Mouse (Mus musculus): ENCODE results near the gene Fam178b. TPM values are rescaled to one million over a fixed set of nuclear protein-coding genes. Genes with fewer than 3 reads are reported as not detected.
A peak's percentile ranks its signal among the peaks of the same experiment; 100 is the strongest.

Gene Fam178b
- polyA plus RNA-seq, 1 experiment from 2014 or later: not detected

DNA sequence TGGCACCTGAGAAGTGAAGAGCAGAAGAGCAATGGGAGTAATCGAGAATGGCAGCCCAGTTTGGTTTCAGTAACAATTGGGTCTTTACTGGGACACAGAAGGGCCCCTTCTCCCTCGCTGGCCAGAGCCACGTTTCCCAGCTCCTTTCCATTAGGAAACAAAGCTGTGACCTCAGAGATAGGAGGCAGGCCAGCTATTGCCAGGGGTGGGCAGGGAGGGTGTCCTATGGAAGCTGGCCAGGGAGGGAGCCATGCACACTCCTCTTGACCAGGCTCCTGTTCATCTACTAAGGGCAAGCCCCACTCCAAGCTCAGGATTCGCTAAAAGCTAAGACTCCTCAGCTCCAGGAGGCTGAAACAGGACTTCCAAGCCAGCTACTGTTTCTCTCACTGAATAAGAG, 123.7 kb downstream of the Fam178b start:
- peak overlapping the region; percentile 99; the same call in 1 of the 2 replicates for H3K9ac ChIP-seq (replicated peaks; ENCODE audit: low read depth, low read length)
- peaks cover 26% of the 10 kb centered on the region for H3K4me1 ChIP-seq (ENCODE audit: control insufficient read depth, insufficient read depth, low read length)
- 2% methylated on average over 4 of the region's 4 CpGs for WGBS
- H3K36me3 ChIP-seq (ENCODE audit: control insufficient read depth, insufficient read depth, low read length): 0 out of 2 replicates have a peak, but pooled peaks cover 4% of the 10 kb centered on the region
- peak overlapping the region; percentile 97; the same call in 1 of the 2 replicates for H3K4me2 ChIP-seq (ENCODE audit: low read depth, low read length)
- H3K27me3 ChIP-seq (ENCODE audit: control insufficient read depth, insufficient read depth, low read length): no peaks in the 10 kb centered on the region; the same call in 1 of the 2 replicates
- ATAC-seq (ENCODE audit: low read depth): no peak
- H3K9me3 ChIP-seq (ENCODE audit: control insufficient read depth, low read length): no peaks in the 10 kb centered on the region
- no peak overlapping the region for H3K4me3 ChIP-seq (ENCODE audit: low read depth, low read length)
- no peak overlapping the region for H3K27ac ChIP-seq (ENCODE audit: low read depth, low read length)

DNA sequence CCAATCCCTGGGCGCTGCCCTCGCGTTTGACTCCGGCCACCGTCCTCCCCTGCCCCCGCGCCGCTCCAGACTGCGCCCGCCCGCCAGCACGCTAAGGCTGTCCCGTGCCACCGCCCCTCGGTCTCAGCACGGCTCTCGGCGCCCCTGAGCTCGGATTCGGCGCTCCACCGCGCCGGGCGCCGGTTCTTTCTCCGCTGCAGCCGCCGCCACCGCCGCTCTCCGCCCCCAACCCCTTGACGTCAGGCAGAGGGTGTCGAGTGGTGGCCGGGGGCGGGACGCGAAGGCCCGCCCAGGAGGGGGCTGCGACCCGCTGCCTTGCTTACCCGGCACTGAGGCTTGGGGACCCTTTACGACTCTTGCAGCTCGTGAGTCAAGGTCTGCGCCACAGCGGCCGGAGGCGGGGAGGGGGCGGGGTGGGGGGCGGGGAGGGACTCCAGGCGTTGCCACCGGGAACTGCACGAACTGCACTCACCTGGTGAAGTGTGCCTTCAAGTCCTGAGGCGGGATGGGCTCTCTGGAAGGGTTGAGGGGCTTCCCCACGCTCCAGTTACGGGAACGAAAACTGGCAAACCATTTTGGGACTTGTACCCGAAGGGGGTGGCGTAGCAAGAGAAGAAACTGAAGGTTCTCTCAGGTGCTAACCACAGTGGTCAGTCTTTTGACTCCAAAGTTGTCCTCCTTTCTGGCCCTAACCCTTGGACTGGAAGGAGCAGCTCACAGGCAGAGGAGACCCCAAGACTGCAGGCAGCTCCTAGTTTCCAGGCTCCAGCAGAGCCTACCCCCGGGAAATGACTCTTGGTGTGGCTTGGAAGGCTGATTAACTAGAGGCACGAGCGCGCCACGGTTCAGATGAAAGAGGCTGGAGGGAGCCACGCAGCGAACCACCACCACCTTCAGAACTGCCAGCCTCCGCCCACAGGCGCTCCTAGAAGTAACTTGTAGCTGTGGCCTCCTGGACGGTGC, 124.7 kb downstream of the Fam178b start, which contains the start of gene Sema4c:
Gene Sema4c, minus strand, starts transcription at position 319 of the 963 bp plus-strand sequence.
- no peaks in the 10 kb centered on the region for H3K9me3 ChIP-seq (ENCODE audit: control insufficient read depth, low read length)
- 2% methylated on average over 61 of the region's 69 CpGs for WGBS
- peak; percentile 67 for ATAC-seq (ENCODE audit: low read depth)

DNA sequence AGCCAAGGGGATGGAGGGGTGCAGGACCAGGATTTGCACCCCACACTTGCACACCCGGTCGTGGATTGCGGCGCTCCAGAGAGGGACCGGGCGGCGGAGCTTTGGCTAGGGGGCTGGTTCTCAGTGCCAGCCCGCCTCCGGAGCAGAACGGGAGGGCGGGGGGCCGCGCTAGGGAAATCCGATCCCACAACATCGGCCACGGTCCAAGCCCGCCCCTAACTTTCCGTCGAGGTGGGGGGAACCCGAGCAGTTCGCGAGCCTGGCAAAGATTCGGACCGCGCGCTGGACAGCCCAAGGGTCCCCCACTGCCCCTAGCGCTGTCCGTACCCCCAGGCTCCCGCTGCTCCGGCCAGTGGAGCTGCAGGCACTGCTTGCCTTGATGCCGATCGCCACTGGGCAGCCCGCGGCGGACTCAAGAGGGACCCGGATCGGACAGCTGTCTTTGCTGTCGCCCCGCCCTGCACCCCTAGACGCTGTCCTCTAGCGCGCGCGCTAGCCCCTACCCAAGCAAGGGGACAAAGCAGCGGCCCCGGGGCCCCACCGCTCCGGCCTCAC, 125.4 kb downstream of the Fam178b start:
- WGBS: under 1% methylated on average over 47 of the region's 48 CpGs
- peak overlapping the region; percentile 97 for H3K4me2 ChIP-seq (ENCODE audit: low read depth, low read length)
- peaks cover 19% of the 10 kb centered on the region for H3K36me3 ChIP-seq (ENCODE audit: control insufficient read depth, insufficient read depth, low read length)
- ATAC-seq (ENCODE audit: low read depth): peak; percentile 59
- H3K4me3 ChIP-seq (ENCODE audit: low read depth, low read length): peak overlapping the region; percentile 98
- peak overlapping the region; percentile 99 for H3K9ac ChIP-seq (replicated peaks; ENCODE audit: low read depth, low read length)
- H3K9me3 ChIP-seq (ENCODE audit: control insufficient read depth, low read length): no peaks in the 10 kb centered on the region
- H3K27me3 ChIP-seq (ENCODE audit: control insufficient read depth, insufficient read depth, low read length): no peaks in the 10 kb centered on the region; the same call in 1 of the 2 replicates
- H3K27ac ChIP-seq (ENCODE audit: low read depth, low read length): peak overlapping the region; percentile 99
- peaks cover 28% of the 10 kb centered on the region for H3K4me1 ChIP-seq (ENCODE audit: control insufficient read depth, insufficient read depth, low read length)

More for the DNA sequence above, 124.7 kb downstream of the Fam178b start, which contains the start of gene Sema4c:
- H3K4me1 ChIP-seq (ENCODE audit: control insufficient read depth, insufficient read depth, low read length): peaks cover 28% of the 10 kb centered on the region
- H3K4me2 ChIP-seq (ENCODE audit: low read depth, low read length): peak within 1 kb of the TSS; percentile 97
- no peaks in the 10 kb centered on the region; the same call in 1 of the 2 replicates for H3K27me3 ChIP-seq (ENCODE audit: control insufficient read depth, insufficient read depth, low read length)
- peaks cover 11% of the 10 kb centered on the region for H3K36me3 ChIP-seq (ENCODE audit: control insufficient read depth, insufficient read depth, low read length)
- peak within 1 kb of the TSS; percentile 99 for H3K9ac ChIP-seq (replicated peaks; ENCODE audit: low read depth, low read length)
- H3K27ac ChIP-seq (ENCODE audit: low read depth, low read length): peak within 1 kb of the TSS; percentile 99
- peak within 1 kb of the TSS; percentile 98 for H3K4me3 ChIP-seq (ENCODE audit: low read depth, low read length)

DNA sequence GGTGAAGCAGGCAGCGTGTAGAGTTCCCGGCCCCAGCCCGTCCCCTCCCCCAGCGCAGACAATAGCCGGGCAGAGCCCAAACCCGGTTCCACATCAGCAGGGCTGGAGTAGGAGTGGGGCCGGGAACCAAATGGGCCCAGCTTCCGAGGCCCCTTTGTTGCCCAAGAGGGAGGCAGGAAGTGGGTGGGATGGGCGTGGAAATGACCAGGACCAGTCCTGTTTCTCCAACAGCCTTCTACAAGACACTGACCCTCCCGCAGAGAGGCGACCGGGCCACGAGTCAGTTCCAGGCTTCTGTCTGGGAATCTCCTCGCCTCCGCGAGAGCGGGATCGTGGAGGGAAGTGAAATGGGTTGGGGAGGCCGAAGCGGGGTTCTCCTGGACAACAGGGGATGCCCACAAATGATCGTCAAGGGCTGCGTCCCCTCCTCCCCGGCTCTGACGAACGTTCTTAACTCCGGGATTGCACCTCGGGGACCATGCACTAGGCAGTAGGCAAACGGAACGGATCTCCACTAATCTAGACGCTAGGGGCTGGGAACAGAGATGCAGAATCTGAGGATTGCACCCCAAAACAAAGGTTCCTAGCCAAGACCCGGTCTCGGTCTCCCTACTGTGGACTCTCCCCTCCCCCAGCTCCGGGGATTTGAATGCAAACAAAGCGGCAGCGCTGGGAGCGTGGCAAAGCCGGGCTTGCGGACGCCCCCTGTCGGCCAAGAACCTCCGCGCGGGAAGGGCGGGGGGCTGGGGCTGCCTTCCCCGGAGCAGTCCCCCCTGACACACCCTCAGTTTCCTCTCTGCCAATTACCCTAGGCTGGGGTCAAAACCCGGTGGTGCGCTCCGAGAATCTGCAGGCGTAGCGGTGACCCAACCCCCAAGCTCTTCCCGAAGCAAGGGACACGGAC, 126.2 kb downstream of the Fam178b start:
- peak overlapping the region; percentile 98 for H3K4me3 ChIP-seq (ENCODE audit: low read depth, low read length)
- peaks cover 26% of the 10 kb centered on the region for H3K36me3 ChIP-seq (ENCODE audit: control insufficient read depth, insufficient read depth, low read length)
- no peaks in the 10 kb centered on the region for H3K9me3 ChIP-seq (ENCODE audit: control insufficient read depth, low read length)
- H3K9ac ChIP-seq (replicated peaks; ENCODE audit: low read depth, low read length): peak overlapping the region; percentile 99
- H3K27ac ChIP-seq (ENCODE audit: low read depth, low read length): peak overlapping the region; percentile 99
- H3K4me1 ChIP-seq (ENCODE audit: control insufficient read depth, insufficient read depth, low read length): peaks cover 28% of the 10 kb centered on the region
- WGBS: 0% methylated on average over 52 of the region's 52 CpGs
- peak; percentile 82 for ATAC-seq (ENCODE audit: low read depth)
- H3K27me3 ChIP-seq (ENCODE audit: control insufficient read depth, insufficient read depth, low read length): no peaks in the 10 kb centered on the region; the same call in 1 of the 2 replicates
- H3K4me2 ChIP-seq (ENCODE audit: low read depth, low read length): peak overlapping the region; percentile 97

DNA sequence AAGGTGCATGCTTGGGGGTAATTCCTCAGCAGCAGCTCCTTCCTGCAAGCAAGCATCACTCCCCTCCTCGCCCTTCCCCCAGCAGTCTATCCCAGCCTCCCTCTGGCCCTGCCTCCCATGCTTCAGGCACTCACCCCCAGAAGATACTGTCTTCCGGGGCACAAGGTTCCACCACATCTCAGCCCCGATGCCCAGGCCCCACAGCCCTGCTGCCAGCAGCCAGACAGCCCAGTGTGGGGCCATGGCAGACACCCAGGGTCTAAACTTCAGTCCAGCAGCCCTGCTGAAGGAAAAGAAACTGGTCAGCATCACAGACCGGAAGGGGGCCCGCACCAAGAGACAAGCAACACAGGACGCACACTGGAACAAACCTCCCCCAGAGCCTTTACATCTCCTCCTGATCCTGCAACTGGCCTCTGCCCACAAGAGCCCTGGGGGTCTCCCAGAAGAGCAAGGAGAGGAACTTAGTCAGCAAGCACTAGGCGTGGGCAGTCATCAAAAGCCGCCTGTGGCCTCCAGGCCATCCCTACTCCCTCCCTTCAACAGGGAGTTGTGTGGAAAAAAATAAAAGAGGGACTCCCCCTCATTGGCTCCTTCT, 127.1 kb downstream of the Fam178b start:
- Histone ChIP-seq H3K27ac (ENCODE audit: low read depth, low read length) (peak overlapping the region; percentile 99), H3K4me2 (ENCODE audit: low read depth, low read length) (peak overlapping the region; percentile 97), H3K4me1 (ENCODE audit: control insufficient read depth, insufficient read depth, low read length) (peaks cover 28% of the 10 kb centered on the region), H3K27me3 (ENCODE audit: control insufficient read depth, insufficient read depth, low read length) (no peaks in the 10 kb centered on the region; the same call in 1 of the 2 replicates), H3K36me3 (ENCODE audit: control insufficient read depth, insufficient read depth, low read length) (peaks cover 35% of the 10 kb centered on the region), H3K9ac (replicated peaks; ENCODE audit: low read depth, low read length) (peak overlapping the region; percentile 99), H3K4me3 (ENCODE audit: low read depth, low read length) (peak overlapping the region; percentile 98), H3K9me3 (ENCODE audit: control insufficient read depth, low read length) (no peaks in the 10 kb centered on the region)
- no peak for ATAC-seq (ENCODE audit: low read depth)
- 0% methylated on average over 8 of the region's 8 CpGs for WGBS

DNA sequence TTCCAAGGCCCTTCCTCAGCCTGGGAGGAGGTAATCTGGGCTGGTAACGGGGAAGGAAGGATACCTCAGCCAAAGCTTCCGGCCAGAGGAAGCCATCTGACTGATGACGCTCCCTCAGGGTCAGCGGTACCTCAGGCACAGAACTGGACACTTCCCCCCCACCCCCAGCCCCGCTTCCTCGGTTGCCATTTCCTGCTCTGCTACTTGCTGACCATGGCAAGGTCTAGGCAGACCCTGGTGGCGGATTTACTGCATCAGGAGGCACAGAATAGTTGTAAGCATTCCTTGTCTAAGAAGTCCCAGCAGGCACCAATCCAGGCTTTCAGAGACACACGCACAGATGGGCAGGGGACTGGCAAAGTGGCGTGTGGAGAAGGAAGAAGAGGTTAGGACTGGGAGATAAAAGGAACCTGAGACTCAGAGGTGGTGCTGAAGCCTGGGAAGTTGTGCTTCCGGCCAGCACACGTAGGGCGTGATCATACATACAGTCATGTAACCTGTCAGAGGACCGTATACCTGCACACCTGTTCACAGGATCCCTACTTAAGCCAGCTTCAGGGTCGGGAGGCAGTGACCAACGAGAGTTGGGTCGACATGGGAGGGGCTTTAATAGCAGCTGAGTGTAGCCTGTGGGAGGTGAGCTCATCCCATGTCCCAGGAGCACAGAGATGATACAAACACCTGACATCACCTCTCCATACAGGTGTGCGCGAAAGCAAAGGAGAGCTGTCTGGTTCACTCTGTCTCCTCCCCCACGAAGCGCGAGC, 128.2 kb downstream of the Fam178b start:
- ATAC-seq (ENCODE audit: low read depth): no peak
- peak overlapping the region; percentile 99 for H3K27ac ChIP-seq (ENCODE audit: low read depth, low read length)
- H3K4me1 ChIP-seq (ENCODE audit: control insufficient read depth, insufficient read depth, low read length): peaks cover 28% of the 10 kb centered on the region
- no peaks in the 10 kb centered on the region for H3K9me3 ChIP-seq (ENCODE audit: control insufficient read depth, low read length)
- peak overlapping the region; percentile 97 for H3K4me2 ChIP-seq (ENCODE audit: low read depth, low read length)
- H3K27me3 ChIP-seq (ENCODE audit: control insufficient read depth, insufficient read depth, low read length): no peaks in the 10 kb centered on the region; the same call in 1 of the 2 replicates
- H3K4me3 ChIP-seq (ENCODE audit: low read depth, low read length): peak overlapping the region; percentile 98
- 59% methylated on average over 21 of the region's 21 CpGs for WGBS
- H3K36me3 ChIP-seq (ENCODE audit: control insufficient read depth, insufficient read depth, low read length): peaks cover 45% of the 10 kb centered on the region
- peak overlapping the region; percentile 99 for H3K9ac ChIP-seq (replicated peaks; ENCODE audit: low read depth, low read length)

DNA sequence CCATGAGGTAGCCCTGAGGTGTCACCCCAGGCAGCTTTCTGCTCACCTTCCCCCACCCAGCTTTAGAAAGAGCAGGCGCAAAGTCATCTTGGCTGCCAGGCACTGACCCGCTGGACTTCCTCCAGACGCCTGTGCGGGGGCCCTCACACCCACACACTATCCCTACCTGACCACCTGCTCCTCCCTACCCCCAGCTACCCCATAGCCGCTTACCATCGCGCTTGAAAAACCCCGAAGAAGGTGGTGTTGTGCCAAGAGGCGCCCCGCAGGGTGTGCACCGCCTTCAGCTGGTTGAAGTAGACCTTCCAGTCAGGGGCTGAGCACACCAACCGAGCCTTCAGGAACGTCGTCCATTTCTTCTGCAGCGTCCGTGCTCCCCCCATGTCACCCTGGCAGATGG, 130.5 kb downstream of the Fam178b start:
- peaks cover 57% of the 10 kb centered on the region for H3K36me3 ChIP-seq (ENCODE audit: control insufficient read depth, insufficient read depth, low read length)
- H3K9me3 ChIP-seq (ENCODE audit: control insufficient read depth, low read length): no peaks in the 10 kb centered on the region
- no peaks in the 10 kb centered on the region for H3K27me3 ChIP-seq (ENCODE audit: control insufficient read depth, insufficient read depth, low read length)
- no peak overlapping the region for H3K9ac ChIP-seq (replicated peaks; ENCODE audit: low read depth, low read length)
- no peak overlapping the region for H3K4me3 ChIP-seq (ENCODE audit: low read depth, low read length)
- ATAC-seq (ENCODE audit: low read depth): no peak
- no peak overlapping the region for H3K4me2 ChIP-seq (ENCODE audit: low read depth, low read length)
- peaks cover 38% of the 10 kb centered on the region for H3K4me1 ChIP-seq (ENCODE audit: control insufficient read depth, insufficient read depth, low read length)
- H3K27ac ChIP-seq (ENCODE audit: low read depth, low read length): no peak overlapping the region
- 87% methylated on average over 16 of the region's 16 CpGs for WGBS

Data from neural tube, embryonic 14.5 days (tissue).